Mouse (Mus musculus) erythroid progenitor cell, adult 5-6 weeks (primary cell): ENCODE results near the gene Tmem25. TPM values are rescaled to one million over a fixed set of nuclear protein-coding genes. Genes with fewer than 3 reads are reported as not detected.
"Not testable (repeated sequence)": the region's sequence is repeated elsewhere in the genome, so short reads cannot be mapped to it uniquely, and the experiment has no call there.

ENCODE experiments used
- ATAC-seq: replicated peaks from 2 replicates; pipeline ENCODE4 v1.8.0; 2016; ENCODE audit warnings: moderate number of reproducible peaks, mild to moderate bottlenecking, moderate TSS enrichment, inconsistent platforms; ENCODE audit not compliant: poor library complexity, low FRiP score, severe bottlenecking
- total RNA-seq, 2 experiments: library from RNA; stranded (forward) in 1 of 2; stranded (reverse) in 1 of 2; fragments of 150-400 nt in 1 of 2; fragments of 186-747, 209-891 nt in 1 of 2; gene quantifications; 2 replicates each; pipeline versions ENCODE4 v1.2.3 to v1.2.4; 2015 to 2017; ENCODE audit warnings: low replicate concordance in 2 of 2

Gene Tmem25
- total RNA-seq, 2 experiments from 2014 or later, result not detected

DNA sequence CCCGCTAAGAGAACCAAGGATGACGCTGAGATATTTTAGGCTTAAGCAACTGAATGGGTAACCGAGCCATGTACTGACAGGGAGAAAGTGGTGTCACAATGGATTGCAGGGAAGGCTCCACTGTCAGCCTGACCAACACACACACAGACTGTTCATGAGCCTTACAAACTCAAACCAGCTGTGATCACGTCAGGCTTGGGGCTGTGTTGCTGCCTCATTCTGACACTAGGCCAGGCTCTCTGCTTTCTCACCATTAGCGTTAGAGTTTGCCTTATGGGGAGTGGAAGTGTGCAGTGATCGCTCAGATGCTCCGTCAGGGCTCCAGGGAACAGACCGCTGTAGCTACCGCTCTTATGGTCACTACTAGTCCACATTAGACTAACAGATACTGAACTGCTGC lies 6.3 kb downstream of the Tmem25 start:
- no peak for ATAC-seq

DNA sequence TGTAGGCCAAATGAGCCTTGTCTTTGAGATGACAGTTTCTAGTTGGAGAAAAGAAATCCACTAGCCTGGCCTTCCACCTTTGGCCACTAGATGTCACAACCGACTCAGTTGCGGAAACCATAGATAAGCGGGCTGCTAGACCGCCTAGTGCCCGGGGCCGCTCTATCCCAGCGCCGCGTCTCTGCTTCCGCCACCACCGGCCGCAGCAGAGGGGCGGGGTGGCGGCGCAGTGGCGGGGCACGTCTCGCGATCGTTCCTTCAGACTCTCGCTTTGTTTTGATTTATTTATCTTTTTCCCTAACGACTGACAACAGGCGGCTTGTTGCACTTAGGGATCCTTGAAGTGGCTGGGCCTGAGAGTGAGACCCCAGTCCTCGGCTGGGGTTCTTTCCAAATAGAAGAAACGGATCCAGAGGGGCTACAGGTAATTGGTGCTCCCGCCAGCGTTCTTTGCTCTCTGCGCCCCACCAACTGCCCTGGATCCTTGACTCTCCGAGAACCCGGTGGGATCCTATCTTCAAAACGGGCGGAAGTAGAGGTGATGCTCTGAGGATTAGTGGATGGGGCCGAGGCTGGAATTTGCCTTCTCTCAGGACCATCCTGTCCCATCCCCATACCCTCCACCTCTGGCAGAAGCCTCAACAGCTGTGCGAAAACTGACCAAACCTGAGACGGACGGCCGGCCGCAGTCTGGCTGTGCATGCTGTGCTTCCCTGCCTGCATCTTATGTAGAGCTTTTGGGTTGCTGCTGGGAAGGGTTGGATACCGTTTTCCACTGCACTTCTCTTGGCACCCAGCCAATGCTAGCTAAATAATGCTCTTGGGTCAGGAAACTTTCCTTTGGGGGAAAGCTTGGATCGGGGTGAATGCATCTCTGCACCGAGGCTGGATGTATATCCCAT lies 26.1 kb downstream of the Tmem25 start:
- peak; percentile 99 for ATAC-seq

DNA sequence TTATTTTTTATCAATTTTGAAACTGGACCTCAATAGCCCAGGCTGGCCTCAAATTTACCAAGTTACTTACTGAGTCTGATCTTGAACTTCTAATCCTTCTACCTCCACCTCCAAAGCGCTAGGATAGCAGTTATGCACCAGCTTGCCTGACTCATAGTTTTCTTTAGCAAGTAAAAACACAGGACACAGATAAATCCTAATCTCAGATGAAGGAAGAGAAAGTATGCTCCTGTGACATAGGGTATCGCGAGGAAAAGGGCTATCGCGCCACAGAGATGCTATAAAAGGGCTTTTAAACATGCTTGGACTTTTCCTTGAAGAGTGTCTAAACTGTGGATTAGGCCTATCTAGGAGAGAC lies 26.7 kb downstream of the Tmem25 start:
- peak; percentile 15 for ATAC-seq

DNA sequence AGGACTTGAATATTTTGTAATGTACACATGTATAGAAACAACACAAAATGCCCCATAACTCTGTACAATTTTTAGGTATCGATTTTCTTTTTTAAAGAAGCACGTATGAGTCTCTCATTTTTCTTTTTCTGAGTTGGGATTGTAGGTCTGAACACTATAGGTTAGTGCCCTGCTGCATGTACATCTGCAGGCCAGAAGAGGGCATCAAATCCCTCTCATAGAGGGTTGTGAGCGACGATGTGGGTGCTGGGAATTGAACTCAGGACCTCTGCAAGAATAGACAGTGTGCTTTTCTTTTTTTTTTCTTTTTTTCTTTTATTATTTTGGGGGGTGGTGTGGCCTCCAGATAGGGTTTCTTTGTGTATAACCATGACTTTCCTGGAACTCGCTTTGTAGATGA lies 27.7 kb downstream of the Tmem25 start:
- no peak for ATAC-seq

DNA sequence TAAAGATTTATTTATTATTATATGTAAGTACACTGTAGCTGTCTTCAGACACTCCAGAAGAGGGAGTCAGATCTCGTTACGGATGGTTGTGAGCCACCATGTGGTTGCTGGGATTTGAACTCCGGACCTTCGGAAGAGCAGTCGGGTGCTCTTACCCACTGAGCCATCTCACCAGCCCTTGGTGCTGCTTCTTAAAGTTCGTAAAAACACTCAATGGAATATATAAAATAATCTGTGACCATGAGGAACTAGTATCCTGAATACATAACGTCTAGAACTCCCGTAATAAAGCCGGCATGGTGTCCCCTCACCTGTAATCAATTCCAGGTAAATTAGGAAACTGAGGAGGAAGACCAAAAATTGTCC lies 31.1 kb downstream of the Tmem25 start:
- ATAC-seq, result not testable (repeated sequence)

DNA sequence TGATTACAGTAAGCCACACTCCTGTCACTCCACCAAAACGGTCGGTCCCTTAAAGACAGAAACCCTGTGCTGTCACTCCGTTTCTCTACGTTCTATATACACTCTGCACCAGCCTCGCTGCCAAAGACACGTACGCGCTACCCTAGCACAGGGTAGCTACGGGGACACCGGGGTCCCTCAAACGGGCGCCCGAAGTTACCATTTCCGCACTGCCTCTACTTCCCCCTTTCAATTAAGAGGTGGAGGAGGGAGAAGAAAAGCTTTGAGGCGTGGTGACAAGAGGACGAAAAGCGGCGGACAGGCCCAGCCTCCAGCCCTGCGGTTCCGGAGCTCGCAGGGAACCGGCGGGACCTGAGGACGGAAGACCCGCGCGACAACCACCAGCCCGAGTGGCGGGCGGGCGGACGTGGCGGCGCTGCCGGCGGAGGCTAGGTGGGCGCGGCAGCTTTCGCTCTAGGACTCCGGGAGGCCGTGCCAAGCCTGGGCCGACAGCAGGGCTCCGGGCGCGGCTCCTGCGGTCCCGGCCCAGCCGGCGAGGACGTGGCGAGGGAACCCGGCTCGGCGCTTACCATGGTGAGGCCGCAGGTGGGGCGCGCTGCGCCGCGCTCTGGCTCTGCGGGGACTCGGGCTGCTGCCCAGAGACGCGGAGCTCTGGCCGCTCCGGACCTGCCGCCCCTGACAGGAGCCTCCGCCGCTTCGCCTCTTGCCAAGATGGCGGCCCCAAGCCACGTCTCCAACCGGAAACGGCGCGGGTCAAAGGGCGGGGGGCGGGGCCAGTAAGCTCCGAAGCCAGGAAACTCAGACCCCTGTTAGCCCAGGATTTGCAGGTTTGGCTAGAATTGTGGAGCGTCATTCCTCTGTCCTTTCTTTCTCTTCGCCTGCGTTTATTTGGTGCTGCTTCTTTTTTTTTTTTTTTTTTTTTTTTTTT lies 31.7 kb downstream of the Tmem25 start, which contains the start of the genes Arcn1 and Ift46:
Gene Arcn1 (minus strand): TSS at position 745 of the 928 bp plus-strand sequence.
Gene Ift46 (plus strand): TSS at position 808 of the 928 bp plus-strand sequence.
- ATAC-seq, result peak; percentile 95

DNA sequence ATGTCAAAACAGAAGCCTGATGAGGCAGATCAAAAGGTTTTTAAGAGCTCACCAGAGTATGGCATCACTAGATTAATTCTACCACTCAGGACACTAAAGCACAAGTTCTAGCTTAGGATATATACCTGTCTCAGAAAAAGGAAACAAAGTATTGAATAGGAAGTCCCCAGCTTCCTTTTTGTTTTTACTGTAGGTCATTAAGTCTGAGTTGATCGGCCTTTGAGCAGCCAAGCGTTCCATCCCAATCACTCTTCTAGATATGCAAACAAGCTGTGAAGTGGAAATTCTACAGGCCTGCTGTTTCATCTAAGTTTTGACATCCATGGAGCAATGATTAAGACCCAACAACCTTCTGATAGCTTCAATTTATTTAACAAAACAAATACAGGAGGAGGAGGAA lies 38.2 kb downstream of the Tmem25 start:
- no peak for ATAC-seq

DNA sequence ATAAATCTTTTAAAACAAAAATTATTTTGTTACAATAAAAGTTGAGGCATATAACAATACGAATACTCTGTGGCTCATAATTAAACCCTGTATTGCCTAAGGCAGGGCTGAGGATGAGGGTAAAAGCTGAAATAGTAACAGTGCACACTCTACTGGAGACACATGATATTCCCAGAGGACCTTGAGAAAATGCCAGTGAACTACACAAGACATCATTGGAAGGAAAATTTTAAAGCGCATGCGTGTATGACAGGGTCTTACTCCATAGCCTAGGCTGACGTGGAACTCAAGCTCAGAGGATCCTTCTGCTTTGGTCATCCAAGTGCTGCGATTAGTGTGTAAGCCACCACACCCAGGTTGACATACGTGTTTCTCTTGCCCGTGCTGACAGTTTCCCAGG lies 50.6 kb downstream of the Tmem25 start:
- ATAC-seq, result no peak

DNA sequence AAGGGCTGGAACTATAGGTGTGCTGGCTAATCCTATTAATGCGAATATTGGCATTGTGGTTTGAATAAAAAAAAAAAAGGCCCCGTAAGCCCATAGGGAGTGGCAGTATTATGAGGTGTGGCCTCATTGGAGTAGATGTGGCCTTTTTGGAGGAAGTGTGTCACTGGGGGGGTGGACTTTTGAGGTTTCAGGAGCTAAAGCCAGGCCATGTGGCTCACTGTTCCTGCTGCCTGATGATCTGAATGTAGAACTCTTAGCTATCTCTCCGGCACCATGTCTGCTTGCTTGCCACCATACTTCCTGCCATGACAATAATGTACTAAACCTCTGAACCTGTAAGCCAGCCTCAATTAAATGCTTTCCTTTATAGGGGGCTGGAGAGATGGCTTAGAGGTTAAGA lies 51.8 kb downstream of the Tmem25 start:
- ATAC-seq, result no peak

DNA sequence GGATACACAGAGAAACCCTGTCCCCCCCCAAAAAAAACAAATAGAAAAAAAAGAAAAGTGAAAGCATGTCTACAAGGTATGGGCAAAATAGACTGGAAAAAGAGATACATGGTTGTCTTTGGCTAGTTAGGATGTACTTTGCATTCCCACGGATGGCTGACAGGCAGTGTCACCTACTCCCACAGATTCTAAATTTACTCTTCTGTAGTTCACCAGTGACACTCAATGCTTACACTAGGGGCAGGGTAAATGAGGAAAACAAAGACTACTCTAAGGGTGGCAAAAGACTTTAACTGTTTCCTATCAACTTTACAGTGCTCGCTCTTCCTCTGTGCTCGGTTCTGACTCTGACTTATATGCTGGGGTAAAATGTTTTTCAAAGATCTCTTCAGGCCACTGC lies 52.4 kb downstream of the Tmem25 start:
- no peak for ATAC-seq

DNA sequence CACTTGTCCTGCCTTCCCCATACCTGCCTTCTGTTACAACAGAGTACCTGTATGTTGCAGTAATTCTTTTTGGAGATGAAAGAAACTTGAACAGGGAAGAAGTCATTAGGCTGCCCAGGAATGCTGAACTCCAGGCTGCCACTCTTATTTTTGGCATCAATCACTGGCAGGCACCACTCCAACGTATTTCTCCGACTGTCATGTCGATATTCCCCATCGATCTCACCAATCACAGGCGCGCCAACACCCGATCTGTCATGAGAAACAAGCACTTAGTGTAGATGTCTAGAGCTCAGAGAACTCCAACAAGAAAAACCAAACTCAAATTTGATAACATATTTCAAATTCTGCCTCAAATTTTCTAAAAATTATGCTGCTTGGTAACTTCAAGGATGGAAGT lies 53.7 kb downstream of the Tmem25 start:
- no peak for ATAC-seq

Other genes starting within 250 kb of the Tmem25 start
- 0.42 and 1.4 TPM in 2 replicates for gene Cxcr5, start 237.4 kb downstream of the Tmem25 start, total RNA-seq (2015; ENCODE audit: low replicate concordance)
- 1.8 TPM in 1 of 2 replicates, not detected in the other for gene Cxcr5, start 237.4 kb downstream of the Tmem25 start, total RNA-seq (2017; ENCODE audit: low replicate concordance)
- gene Ddx6, start 194.4 kb downstream of the Tmem25 start, total RNA-seq (2015; ENCODE audit: low replicate concordance), result 40.0 and 59.5 TPM in 2 replicates
- gene Ddx6, start 194.4 kb downstream of the Tmem25 start, total RNA-seq (2017; ENCODE audit: low replicate concordance), result 79.5 and 91.5 TPM in 2 replicates
- not detected in 2 replicates for gene Treh, start 126.1 kb downstream of the Tmem25 start, total RNA-seq (2015; ENCODE audit: low replicate concordance)
- gene Treh, start 126.1 kb downstream of the Tmem25 start, total RNA-seq (2017; ENCODE audit: low replicate concordance), result not detected in 2 replicates
- gene Phldb1, start 64.1 kb downstream of the Tmem25 start, total RNA-seq (2015; ENCODE audit: low replicate concordance), result 3.8 TPM in 1 of 2 replicates, not detected in the other
- gene Phldb1, start 64.1 kb downstream of the Tmem25 start, total RNA-seq (2017; ENCODE audit: low replicate concordance), result 0.26 and 4.4 TPM in 2 replicates
- gene Arcn1, start 31.5 kb downstream of the Tmem25 start, total RNA-seq (2015; ENCODE audit: low replicate concordance), result 64.6 and 68.1 TPM in 2 replicates
- 58.0 and 97.5 TPM in 2 replicates for gene Arcn1, start 31.5 kb downstream of the Tmem25 start, total RNA-seq (2017; ENCODE audit: low replicate concordance)
- 15.1 and 18.4 TPM in 2 replicates for gene Ift46, start 31.4 kb downstream of the Tmem25 start, total RNA-seq (2015; ENCODE audit: low replicate concordance)
- 4.7 and 18.2 TPM in 2 replicates for gene Ift46, start 31.4 kb downstream of the Tmem25 start, total RNA-seq (2017; ENCODE audit: low replicate concordance)
- not detected in 2 replicates for gene Ttc36, start 3.8 kb upstream of the Tmem25 start, total RNA-seq (2015; ENCODE audit: low replicate concordance)
- not detected in 2 replicates for gene Ttc36, start 3.8 kb upstream of the Tmem25 start, total RNA-seq (2017; ENCODE audit: low replicate concordance)
- gene Kmt2a, start 82.0 kb upstream of the Tmem25 start, total RNA-seq (2015; ENCODE audit: low replicate concordance), result 59.5 and 91.4 TPM in 2 replicates
- gene Kmt2a, start 82.0 kb upstream of the Tmem25 start, total RNA-seq (2017; ENCODE audit: low replicate concordance), result 18.1 and 23.3 TPM in 2 replicates
- 236 and 252 TPM in 2 replicates for gene Atp5l, start 121.4 kb upstream of the Tmem25 start, total RNA-seq (2015; ENCODE audit: low replicate concordance)
- 17.0 and 145 TPM in 2 replicates for gene Atp5l, start 121.4 kb upstream of the Tmem25 start, total RNA-seq (2017; ENCODE audit: low replicate concordance)
- 41.1 and 41.8 TPM in 2 replicates for gene Ube4a, start 166.3 kb upstream of the Tmem25 start, total RNA-seq (2015; ENCODE audit: low replicate concordance)
- 33.1 and 35.5 TPM in 2 replicates for gene Ube4a, start 166.3 kb upstream of the Tmem25 start, total RNA-seq (2017; ENCODE audit: low replicate concordance)
- 6.3 and 14.1 TPM in 2 replicates for gene Cd3g, start 181.1 kb upstream of the Tmem25 start, total RNA-seq (2015; ENCODE audit: low replicate concordance)
- gene Cd3g, start 181.1 kb upstream of the Tmem25 start, total RNA-seq (2017; ENCODE audit: low replicate concordance), result 15.0 and 15.1 TPM in 2 replicates
- 2.5 and 2.9 TPM in 2 replicates for gene Cd3d, start 182.5 kb upstream of the Tmem25 start, total RNA-seq (2015; ENCODE audit: low replicate concordance)
- gene Cd3d, start 182.5 kb upstream of the Tmem25 start, total RNA-seq (2017; ENCODE audit: low replicate concordance), result 5.8 TPM in 1 of 2 replicates, not detected in the other
- gene Cd3e, start 210.3 kb upstream of the Tmem25 start, total RNA-seq (2015; ENCODE audit: low replicate concordance), result 7.2 and 23.9 TPM in 2 replicates
- 1.0 and 6.5 TPM in 2 replicates for gene Cd3e, start 210.3 kb upstream of the Tmem25 start, total RNA-seq (2017; ENCODE audit: low replicate concordance)
- not detected in 2 replicates for gene Mpzl2, start 240.5 kb upstream of the Tmem25 start, total RNA-seq (2015; ENCODE audit: low replicate concordance)
- gene Mpzl2, start 240.5 kb upstream of the Tmem25 start, total RNA-seq (2017; ENCODE audit: low replicate concordance), result not detected in 2 replicates